Mouse (Mus musculus): ENCODE data around the gene Sugp1. TPM values are rescaled to one million over a fixed set of nuclear protein-coding genes. Genes with fewer than 3 reads are reported as not detected.
"Not testable (repeated sequence)": the region's sequence is repeated elsewhere in the genome, so short reads cannot be mapped to it uniquely, and the experiment has no call there.

Sugp1 gene
- polyA plus RNA-seq, 1 experiment from 2014 or later, result 26.1 TPM

GRCm38 (mm10) chr8:70001176-70001891, 41.3 kb upstream of the Sugp1 start:
- peak overlapping the region; percentile 92 for H3K27ac ChIP-seq (ENCODE audit: low read depth, low read length)
- H3K36me3 ChIP-seq (ENCODE audit: control insufficient read depth, insufficient read depth, low read length), result no peaks in the 10 kb centered on the region
- no peaks in the 10 kb centered on the region for H3K27me3 ChIP-seq (ENCODE audit: control insufficient read depth, insufficient read depth, low read length)
- H3K4me1 ChIP-seq (ENCODE audit: control insufficient read depth, insufficient read depth, low read length), result peaks cover 7% of the 10 kb centered on the region
- peak overlapping the region; percentile 66 for H3K9ac ChIP-seq (ENCODE audit: low read depth, low read length)
- no peaks in the 10 kb centered on the region for H3K9me3 ChIP-seq (replicated peaks; ENCODE audit: control insufficient read depth, low read length)
- peak; percentile 50 for ATAC-seq (replicated peaks; ENCODE audit: insufficient number of reproducible peaks, low FRiP score, low TSS enrichment)
- peak overlapping the region; percentile 64 for H3K4me2 ChIP-seq
- 1% methylated on average over 16 of the region's 16 CpGs for WGBS (ENCODE audit: insufficient replicate concordance)
- peak overlapping the region; percentile 21; the same call in 1 of the 2 replicates for H3K4me3 ChIP-seq (ENCODE audit: low read depth, low read length)

- H3K4me1 ChIP-seq (ENCODE audit: control insufficient read depth, insufficient read depth, low read length); ATAC-seq (replicated peaks; ENCODE audit: insufficient number of reproducible peaks, low FRiP score, low TSS enrichment); H3K9me3 ChIP-seq (replicated peaks; ENCODE audit: control insufficient read depth, low read length); H3K27me3 ChIP-seq (ENCODE audit: control insufficient read depth, insufficient read depth, low read length); H3K36me3 ChIP-seq (ENCODE audit: control insufficient read depth, insufficient read depth, low read length); H3K9ac ChIP-seq (ENCODE audit: low read depth, low read length): not testable (repeated sequence)
- 31% methylated on average over 7 of the region's 7 CpGs for WGBS (ENCODE audit: insufficient replicate concordance)
- peak overlapping the region; percentile 64 for H3K4me2 ChIP-seq
- peak overlapping the region; percentile 92 for H3K27ac ChIP-seq (ENCODE audit: low read depth, low read length)
- H3K4me3 ChIP-seq (ENCODE audit: low read depth, low read length), result peak overlapping the region; percentile 21; the same call in 1 of the 2 replicates
Observed at GRCm38 (mm10) chr8:70001892-70002191, 40.8 kb upstream of the Sugp1 start.

- WGBS (ENCODE audit: insufficient replicate concordance), result 46% methylated on average over 4 of the region's 4 CpGs
- no peak overlapping the region for H3K9ac ChIP-seq (ENCODE audit: low read depth, low read length)
- no peaks in the 10 kb centered on the region for H3K27me3 ChIP-seq (ENCODE audit: control insufficient read depth, insufficient read depth, low read length)
- no peak overlapping the region for H3K4me3 ChIP-seq (ENCODE audit: low read depth, low read length)
- no peaks in the 10 kb centered on the region for H3K9me3 ChIP-seq (replicated peaks; ENCODE audit: control insufficient read depth, low read length)
- ATAC-seq (replicated peaks; ENCODE audit: insufficient number of reproducible peaks, low FRiP score, low TSS enrichment), result no peak
- no peak overlapping the region for H3K4me2 ChIP-seq
- H3K27ac ChIP-seq (ENCODE audit: low read depth, low read length), result no peak overlapping the region
- H3K36me3 ChIP-seq (ENCODE audit: control insufficient read depth, insufficient read depth, low read length), result no peaks in the 10 kb centered on the region
- H3K4me1 ChIP-seq (ENCODE audit: control insufficient read depth, insufficient read depth, low read length), result peaks cover 4% of the 10 kb centered on the region
Observed at GRCm38 (mm10) chr8:70003204-70003657, 39.4 kb upstream of the Sugp1 start.

- no peak for ATAC-seq (replicated peaks; ENCODE audit: insufficient number of reproducible peaks, low FRiP score, low TSS enrichment)
- Histone ChIP-seq H3K36me3 (ENCODE audit: control insufficient read depth, insufficient read depth, low read length) (no peaks in the 10 kb centered on the region), H3K27ac (ENCODE audit: low read depth, low read length) (no peak overlapping the region)
Observed at GRCm38 (mm10) chr8:70004345-70004744, 38.3 kb upstream of the Sugp1 start.

GRCm38 (mm10) chr8:70005178-70005577, 37.4 kb upstream of the Sugp1 start:
- no peaks in the 10 kb centered on the region for H3K27me3 ChIP-seq (ENCODE audit: control insufficient read depth, insufficient read depth, low read length)
- 40% methylated on average over 2 of the region's 2 CpGs for WGBS (ENCODE audit: insufficient replicate concordance)
- no peaks in the 10 kb centered on the region for H3K36me3 ChIP-seq (ENCODE audit: control insufficient read depth, insufficient read depth, low read length)
- H3K27ac ChIP-seq (ENCODE audit: low read depth, low read length), result no peak overlapping the region
- H3K4me2 ChIP-seq, result no peak overlapping the region
- H3K4me1 ChIP-seq (ENCODE audit: control insufficient read depth, insufficient read depth, low read length), result peaks cover 4% of the 10 kb centered on the region
- no peak overlapping the region for H3K4me3 ChIP-seq (ENCODE audit: low read depth, low read length)
- H3K9ac ChIP-seq (ENCODE audit: low read depth, low read length), result no peak overlapping the region
- H3K9me3 ChIP-seq (replicated peaks; ENCODE audit: control insufficient read depth, low read length), result no peaks in the 10 kb centered on the region
- no peak for ATAC-seq (replicated peaks; ENCODE audit: insufficient number of reproducible peaks, low FRiP score, low TSS enrichment)

More at GRCm38 (mm10) chr8:70004345-70004744, 38.3 kb upstream of the Sugp1 start:
- Histone ChIP-seq H3K4me1 (ENCODE audit: control insufficient read depth, insufficient read depth, low read length) (peaks cover 4% of the 10 kb centered on the region), H3K9ac (ENCODE audit: low read depth, low read length) (no peak overlapping the region), H3K27me3 (ENCODE audit: control insufficient read depth, insufficient read depth, low read length) (no peaks in the 10 kb centered on the region), H3K4me2 (no peak overlapping the region), H3K4me3 (ENCODE audit: low read depth, low read length) (no peak overlapping the region), H3K9me3 (replicated peaks; ENCODE audit: control insufficient read depth, low read length) (no peaks in the 10 kb centered on the region)

- H3K4me2 ChIP-seq; H3K27ac ChIP-seq (ENCODE audit: low read depth, low read length); H3K9me3 ChIP-seq (replicated peaks; ENCODE audit: control insufficient read depth, low read length); H3K27me3 ChIP-seq (ENCODE audit: control insufficient read depth, insufficient read depth, low read length); H3K36me3 ChIP-seq (ENCODE audit: control insufficient read depth, insufficient read depth, low read length); ATAC-seq (replicated peaks; ENCODE audit: insufficient number of reproducible peaks, low FRiP score, low TSS enrichment); H3K4me3 ChIP-seq (ENCODE audit: low read depth, low read length); H3K4me1 ChIP-seq (ENCODE audit: control insufficient read depth, insufficient read depth, low read length); H3K9ac ChIP-seq (ENCODE audit: low read depth, low read length): not testable (repeated sequence)
- 86% methylated on average over 14 of the region's 14 CpGs for WGBS (ENCODE audit: insufficient replicate concordance)
Observed at GRCm38 (mm10) chr8:70010796-70011195, 31.8 kb upstream of the Sugp1 start.

- ATAC-seq (replicated peaks; ENCODE audit: insufficient number of reproducible peaks, low FRiP score, low TSS enrichment), result no peak
- no peak overlapping the region for H3K9ac ChIP-seq (ENCODE audit: low read depth, low read length)
- H3K9me3 ChIP-seq (replicated peaks; ENCODE audit: control insufficient read depth, low read length), result no peaks in the 10 kb centered on the region
- WGBS (ENCODE audit: insufficient replicate concordance), result 78% methylated on average over 3 of the region's 3 CpGs
- peaks cover 6% of the 10 kb centered on the region for H3K36me3 ChIP-seq (ENCODE audit: control insufficient read depth, insufficient read depth, low read length)
- H3K4me2 ChIP-seq, result no peak overlapping the region
- no peaks in the 10 kb centered on the region for H3K27me3 ChIP-seq (ENCODE audit: control insufficient read depth, insufficient read depth, low read length)
- no peak overlapping the region for H3K27ac ChIP-seq (ENCODE audit: low read depth, low read length)
- no peaks in the 10 kb centered on the region for H3K4me1 ChIP-seq (ENCODE audit: control insufficient read depth, insufficient read depth, low read length)
- no peak overlapping the region for H3K4me3 ChIP-seq (ENCODE audit: low read depth, low read length)
Observed at GRCm38 (mm10) chr8:70012350-70012749, 30.3 kb upstream of the Sugp1 start.

GRCm38 (mm10) chr8:70012763-70013162, 29.9 kb upstream of the Sugp1 start:
- Histone ChIP-seq H3K27ac (ENCODE audit: low read depth, low read length) (no peak overlapping the region), H3K4me1 (ENCODE audit: control insufficient read depth, insufficient read depth, low read length) (no peaks in the 10 kb centered on the region), H3K4me2 (no peak overlapping the region), H3K27me3 (ENCODE audit: control insufficient read depth, insufficient read depth, low read length) (no peaks in the 10 kb centered on the region), H3K4me3 (ENCODE audit: low read depth, low read length) (no peak overlapping the region), H3K36me3 (ENCODE audit: control insufficient read depth, insufficient read depth, low read length) (peaks cover 9% of the 10 kb centered on the region), H3K9ac (ENCODE audit: low read depth, low read length) (no peak overlapping the region), H3K9me3 (replicated peaks; ENCODE audit: control insufficient read depth, low read length) (no peaks in the 10 kb centered on the region)
- 91% methylated on average over 1 of the region's 1 CpGs for WGBS (ENCODE audit: insufficient replicate concordance)
- no peak for ATAC-seq (replicated peaks; ENCODE audit: insufficient number of reproducible peaks, low FRiP score, low TSS enrichment)

- Histone ChIP-seq H3K9me3 (replicated peaks; ENCODE audit: control insufficient read depth, low read length) (no peaks in the 10 kb centered on the region), H3K36me3 (ENCODE audit: control insufficient read depth, insufficient read depth, low read length) (peaks cover 31% of the 10 kb centered on the region), H3K4me2 (no peak overlapping the region), H3K9ac (ENCODE audit: low read depth, low read length) (no peak overlapping the region), H3K4me1 (ENCODE audit: control insufficient read depth, insufficient read depth, low read length) (no peaks in the 10 kb centered on the region), H3K4me3 (ENCODE audit: low read depth, low read length) (no peak overlapping the region), H3K27ac (ENCODE audit: low read depth, low read length) (no peak overlapping the region), H3K27me3 (ENCODE audit: control insufficient read depth, insufficient read depth, low read length) (no peaks in the 10 kb centered on the region)
- no peak for ATAC-seq (replicated peaks; ENCODE audit: insufficient number of reproducible peaks, low FRiP score, low TSS enrichment)
- WGBS (ENCODE audit: insufficient replicate concordance), result 70% methylated on average over 1 of the region's 1 CpGs
Observed at GRCm38 (mm10) chr8:70015017-70015416, 27.6 kb upstream of the Sugp1 start.

All from heart, embryonic 11.5 days (tissue).